Mouse (Mus musculus) left cerebral cortex, postnatal 25 days (tissue): Measurements from ENCODE around the gene Vcpkmt. TPM values are rescaled to one million over a fixed set of nuclear protein-coding genes. Genes with fewer than 3 reads are reported as not detected.
"Not testable (repeated sequence)": the region's sequence is repeated elsewhere in the genome, so short reads cannot be mapped to it uniquely, and the experiment has no call there.

Experiments
- DNase-seq, 2 experiments: peaks; one replicate each; pipeline ENCODE4 v3.0.0; 2022; ENCODE audit warnings: low spot score in 2 of 2, mixed read lengths in 1 of 2
- intact Hi-C: fragments of 180-260 bp; cut with DNase I; formaldehyde crosslinking; loops from one replicate; pipeline ENCODE4 v1.15.1; 2025
- total RNA-seq, 2 experiments: library from RNA; stranded (reverse); gene quantifications; 2 replicates each; pipeline ENCODE4 v1.2.3; 2021

The Vcpkmt gene
- 10 to 100 TPM; 24.0 to 24.9 TPM for total RNA-seq

- intact Hi-C loops = loop anchor here (2.0 to 5.0 kb wide), 4 partner anchors 100 to 210 kb away; partner anchors contain the start of genes Arf6, Gm9887 and Sos2
- peak; percentile 92 for DNase-seq
Measured at GRCm38 (mm10) chr12:69582613-69583269, at the start of gene Vcpkmt. Gene Vcpkmt (minus strand): TSS chr12:69583028.

GRCm38 (mm10) chr12:69618590-69618989 lies 35.8 kb upstream of the Vcpkmt start:
- intact Hi-C loops, DNase-seq: not testable (repeated sequence)

GRCm38 (mm10) chr12:69604367-69604766 lies 21.5 kb upstream of the Vcpkmt start:
- intact Hi-C loops = no loop called here

GRCm38 (mm10) chr12:69597446-69597845 lies 14.6 kb upstream of the Vcpkmt start:
- intact Hi-C loops = no loop called here
- DNase-seq = no peak

More at GRCm38 (mm10) chr12:69604367-69604766, 21.5 kb upstream of the Vcpkmt start:
- DNase-seq = no peak

- intact Hi-C loops = no loop called here
Measured at GRCm38 (mm10) chr12:69593130-69593529, 10.3 kb upstream of the Vcpkmt start.

GRCm38 (mm10) chr12:69583270-69583629 lies 422 bp upstream of the Vcpkmt start:
- intact Hi-C loops = loop anchor here (2.0 to 5.0 kb wide), 4 partner anchors 99 to 210 kb away; partner anchors contain the start of genes Arf6, Gm9887 and Sos2
- DNase-seq = no peak

More at GRCm38 (mm10) chr12:69593130-69593529, 10.3 kb upstream of the Vcpkmt start:
- no peak for DNase-seq

- intact Hi-C loops = loop anchor here (2.0 to 5.0 kb wide), 4 partner anchors 100 to 209 kb away; partner anchors contain the start of genes Arf6, Gm9887 and Sos2
- no peak for DNase-seq
Measured at GRCm38 (mm10) chr12:69582216-69582612, 614 bp downstream of the Vcpkmt start.

GRCm38 (mm10) chr12:69579623-69580022 lies 3.2 kb downstream of the Vcpkmt start:
- intact Hi-C loops = loop anchor here (5.0 kb wide), 3 partner anchors 103 to 132 kb away; partner anchors contain the start of gene Sos2
- no peak for DNase-seq

- no peak for DNase-seq
- intact Hi-C loops = no loop called here
Measured at GRCm38 (mm10) chr12:69576120-69576627, 6.7 kb downstream of the Vcpkmt start.

GRCm38 (mm10) chr12:69573916-69574881 lies 8.6 kb downstream of the Vcpkmt start:
- intact Hi-C loops = loop anchor here (1.0 kb wide), 1 partner anchor 202 kb away; the partner anchor contains the start of genes Arf6 and Gm9887
- DNase-seq = peak; percentile 84 to 87

GRCm38 (mm10) chr12:69573271-69573670 lies 9.6 kb downstream of the Vcpkmt start:
- DNase-seq = no peak
- intact Hi-C loops = no loop called here

- DNase-seq = no peak
- intact Hi-C loops = no loop called here
Measured at GRCm38 (mm10) chr12:69569926-69570325, 12.9 kb downstream of the Vcpkmt start.

- DNase-seq = no peak
- intact Hi-C loops = no loop called here
Measured at GRCm38 (mm10) chr12:69568266-69568665, 14.6 kb downstream of the Vcpkmt start.

GRCm38 (mm10) chr12:69561006-69561405 lies 21.8 kb downstream of the Vcpkmt start:
- intact Hi-C loops, DNase-seq: not testable (repeated sequence)

- no peak for DNase-seq
- intact Hi-C loops = no loop called here
Measured at GRCm38 (mm10) chr12:69556221-69556861, 26.5 kb downstream of the Vcpkmt start.

- no peak for DNase-seq
- intact Hi-C loops = no loop called here
Measured at GRCm38 (mm10) chr12:69545456-69546178, 37.2 kb downstream of the Vcpkmt start.

- no peak for DNase-seq
- intact Hi-C loops = no loop called here
Measured at GRCm38 (mm10) chr12:69544994-69545393, 37.8 kb downstream of the Vcpkmt start.

GRCm38 (mm10) chr12:69544562-69544961 lies 38.3 kb downstream of the Vcpkmt start:
- intact Hi-C loops = no loop called here

GRCm38 (mm10) chr12:69542376-69542775 lies 40.5 kb downstream of the Vcpkmt start:
- no peak for DNase-seq
- intact Hi-C loops = no loop called here

More at GRCm38 (mm10) chr12:69544562-69544961, 38.3 kb downstream of the Vcpkmt start:
- DNase-seq = no peak
